34 mouse cellular contexts compared by ENCODE assay signal in the genomic region with DNA sequence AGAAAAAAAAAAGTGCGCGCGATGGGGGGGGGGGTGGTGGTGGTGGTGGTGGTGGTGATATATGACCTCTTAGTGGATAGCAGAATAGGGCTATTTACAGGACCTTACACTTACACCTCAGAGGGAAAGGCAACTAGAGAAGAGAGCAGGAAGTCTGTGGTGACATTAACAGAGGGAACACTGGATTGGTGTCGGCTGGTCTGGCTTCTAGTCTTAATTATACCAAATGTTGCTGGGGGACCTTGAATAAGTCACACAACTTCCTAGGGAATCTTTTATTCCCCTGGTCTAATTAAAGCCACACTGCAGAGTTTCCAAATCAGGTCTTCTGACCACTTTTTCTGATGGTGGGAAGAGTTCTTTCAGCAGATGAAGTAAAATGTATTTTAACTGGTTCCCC.
"Had no signal": no experiment of that assay in that cellular context is flagged by ENCODE, and none has a peak within 500 bp of the region (broad histone marks: within the 10 kb centered on the region; RNA-seq: fewer than 3 reads in every experiment).

No protein-coding gene starts in this region.

- H3K36me3 ChIP-seq: heart, embryonic 10.5 days; heart, embryonic 12.5 days; heart, embryonic 13.5 days; heart, embryonic 15.5 days; hindbrain, embryonic 10.5 days; hindbrain, embryonic 12.5 days; hindbrain, embryonic 13.5 days; hindbrain, embryonic 15.5 days; intestine, embryonic 15.5 days; kidney, embryonic 15.5 days had no signal

- H3K4me3 ChIP-seq: heart, embryonic 10.5 days; heart, embryonic 12.5 days; heart, embryonic 13.5 days; heart, embryonic 15.5 days; hindbrain, embryonic 10.5 days; hindbrain, embryonic 12.5 days; hindbrain, embryonic 13.5 days; hindbrain, embryonic 15.5 days; intestine, embryonic 15.5 days; kidney, embryonic 15.5 days; layer of hippocampus, adult 2 months had no signal

- H3K4me1 ChIP-seq: heart, embryonic 10.5 days; heart, embryonic 12.5 days; heart, embryonic 13.5 days; hindbrain, embryonic 10.5 days; hindbrain, embryonic 12.5 days; hindbrain, embryonic 13.5 days; hindbrain, embryonic 15.5 days; intestine, embryonic 15.5 days; kidney, embryonic 15.5 days had no signal

- ATAC-seq: hindbrain, embryonic 16.5 days; hindbrain, postnatal 0 days; inflammation-experienced regulatory T-cells, adult 6 months; intestine, embryonic 15.5 days; intestine, embryonic 16.5 days; intestine, postnatal 0 days had no signal

- DNase-seq: heart, postnatal 10 days; heart, postnatal 14 days; heart, postnatal 4 days; kidney, adult 11 months; kidney, adult 18-20 months; kidney, adult 2 months; kidney, adult 8-10 months; kidney, adult 9 months; kidney, postnatal 10 days; kidney, postnatal 14 days; kidney, postnatal 25 days; kidney, postnatal 36 days; kidney, postnatal 4 days; layer of hippocampus, adult 9-11 months; layer of hippocampus, postnatal 36 days had no signal

- H3K27ac ChIP-seq: heart, embryonic 10.5 days; heart, embryonic 13.5 days; heart, embryonic 15.5 days; hindbrain, embryonic 10.5 days; hindbrain, embryonic 12.5 days; hindbrain, embryonic 13.5 days; hindbrain, embryonic 14.5 days; hindbrain, embryonic 15.5 days; hindbrain, postnatal 0 days; intestine, embryonic 15.5 days; kidney, embryonic 15.5 days; kidney, postnatal 0 days; layer of hippocampus, adult 2 months had no signal

- H3K27me3 ChIP-seq: heart, embryonic 12.5 days; heart, embryonic 13.5 days; heart, embryonic 15.5 days; hindbrain, embryonic 12.5 days; hindbrain, embryonic 13.5 days; hindbrain, embryonic 15.5 days; intestine, embryonic 15.5 days; kidney, embryonic 15.5 days had no signal

- H3K9ac ChIP-seq: heart, embryonic 12.5 days; heart, embryonic 13.5 days; heart, embryonic 15.5 days; hindbrain, embryonic 12.5 days; hindbrain, embryonic 13.5 days; hindbrain, embryonic 14.5 days; hindbrain, embryonic 15.5 days; intestine, embryonic 15.5 days; kidney, embryonic 15.5 days had no signal

- H3K9me3 ChIP-seq: heart, embryonic 10.5 days; heart, embryonic 12.5 days; heart, embryonic 13.5 days; hindbrain, embryonic 10.5 days; hindbrain, embryonic 12.5 days; hindbrain, embryonic 13.5 days; hindbrain, embryonic 15.5 days; intestine, embryonic 15.5 days; kidney, embryonic 15.5 days had no signal

- H3K4me2 ChIP-seq: heart, embryonic 11.5 days; heart, embryonic 12.5 days; heart, embryonic 13.5 days; heart, embryonic 15.5 days; hindbrain, embryonic 12.5 days; hindbrain, embryonic 13.5 days; hindbrain, embryonic 14.5 days; hindbrain, embryonic 15.5 days; intestine, embryonic 15.5 days; kidney, embryonic 15.5 days had no signal
